Mouse (Mus musculus) heart, adult 2 months (tissue): ENCODE measurements at regions not wholly inside any gene's neighbourhood (a gene's known extent, or its start where the extent isn't known, plus 50 kb on each side); places are given as distances from the start of the nearest gene placed in this dataset.

Source experiments
- DNase-seq, 2 experiments: peaks; one replicate each; pipeline ENCODE4 v3.0.0; 2021
- H3K27ac ChIP-seq: fragments of 200-600 bp; 2 replicates; pipeline ENCODE4 v1.8.1; 2022
- H3K27me3 ChIP-seq: fragments of 200-500 bp; 2 replicates; pipeline ENCODE4 v1.6.1; 2012; ENCODE audit warnings: mild to moderate bottlenecking, low read length, inconsistent platforms, mixed read lengths; ENCODE audit not compliant: control insufficient read depth, insufficient read depth
- H3K36me3 ChIP-seq: fragments of 200-500 bp; 2 replicates; pipeline ENCODE4 v1.6.1; 2012; ENCODE audit warnings: low read length, inconsistent platforms; ENCODE audit not compliant: control insufficient read depth, insufficient read depth
- H3K4me1 ChIP-seq: fragments of 200-500 bp; 2 replicates; pipeline ENCODE4 v1.6.1; 2011; ENCODE audit warnings: low read length; ENCODE audit not compliant: control insufficient read depth, insufficient read depth
- H3K4me3 ChIP-seq: fragments of 200-600 bp; 2 replicates; pipeline ENCODE4 v1.8.1; 2022
- H3K79me2 ChIP-seq: fragments of 200-500 bp; replicated peaks from 2 replicates; pipeline ENCODE4 v1.6.1; 2012; ENCODE audit warnings: mild to moderate bottlenecking, inconsistent platforms, low read length, moderate library complexity, mixed read lengths; ENCODE audit not compliant: control insufficient read depth, insufficient read depth
- H3K9ac ChIP-seq: fragments of 200-500 bp; 2 replicates; pipeline ENCODE4 v1.6.1; 2012; ENCODE audit warnings: low read depth, mild to moderate bottlenecking, control low read depth, inconsistent platforms, low read length, mixed read lengths
- CTCF ChIP-seq: fragments of 200-600 bp; IDR thresholded peaks from 2 replicates; pipeline ENCODE4 v1.8.1; 2022; ENCODE audit warnings: antibody characterized with exemption, mild to moderate bottlenecking, moderate library complexity
- EP300 ChIP-seq: fragments of 200-500 bp; IDR thresholded peaks from 2 replicates; pipeline ENCODE4 v1.6.1; 2011; ENCODE audit warnings: low read depth, low read length, control low read depth; ENCODE audit not compliant: insufficient read depth
- POLR2A ChIP-seq: fragments of 200-500 bp; IDR thresholded peaks from 2 replicates; pipeline ENCODE4 v1.6.1; 2011; ENCODE audit warnings: mild to moderate bottlenecking, low read depth, low read length, control low read depth; ENCODE audit not compliant: insufficient read depth
- WGBS: fragments of 180-500 bp; shearing (Covaris S2); methylation state at CpG from one replicate; pipeline ENCODE4 v1.1.7; 2018; 5-methylcytosine and 5-hydroxymethylcytosine counted together
- intact Hi-C: fragments of 180-260 bp; cut with DNase I; formaldehyde crosslinking; loops from one replicate; pipeline ENCODE4 v1.15.1; 2025

DNA sequence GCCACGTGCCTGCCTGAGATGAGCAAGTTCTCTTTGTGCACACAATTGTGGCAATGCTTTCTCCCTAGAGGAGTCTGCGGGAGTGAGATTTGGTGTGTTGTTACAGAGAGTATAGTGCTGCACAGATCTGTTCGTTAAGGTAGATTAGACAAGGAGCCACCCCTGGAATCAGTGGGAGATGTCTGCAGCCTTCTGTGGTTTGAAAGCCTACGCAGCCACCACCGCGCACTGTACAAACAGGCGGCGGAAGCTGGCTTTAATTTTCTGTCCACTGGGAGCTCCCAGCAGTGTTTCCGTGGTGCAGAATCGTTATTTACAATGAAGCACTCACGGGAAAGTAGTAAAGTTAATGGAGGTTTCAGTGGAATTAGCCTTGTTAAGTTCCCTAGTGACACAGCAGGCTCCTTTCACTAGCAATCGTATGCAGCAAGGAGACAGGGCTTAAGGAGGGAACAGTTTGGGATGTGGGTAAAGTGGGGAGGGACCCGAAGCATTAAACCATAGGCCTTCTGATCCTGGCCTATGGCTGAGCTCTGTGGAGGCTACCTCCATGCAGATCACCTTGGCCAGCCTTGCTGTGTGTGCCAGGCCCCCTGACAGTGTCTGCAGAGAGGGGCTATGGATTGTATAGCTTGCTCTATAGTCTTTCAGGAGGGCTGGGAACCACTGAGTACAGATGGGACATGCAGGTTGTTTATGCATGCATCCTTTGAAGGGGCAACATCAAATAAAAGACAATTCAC is 171.9 kb downstream of the 9530068E07Rik start:
- TF ChIP-seq CTCF = no peak
- TF ChIP-seq POLR2A = no peak
- no peak for TF ChIP-seq EP300
- intact Hi-C loops = no loop called here
- H3K36me3 ChIP-seq = no peaks in the 10 kb centered on the region
- H3K27ac ChIP-seq = no peak overlapping the region
- no peak overlapping the region for H3K9ac ChIP-seq
- no peak for DNase-seq
- no peaks in the 10 kb centered on the region for H3K4me1 ChIP-seq
- no peak overlapping the region for H3K4me3 ChIP-seq
- no peaks in the 10 kb centered on the region for H3K27me3 ChIP-seq
- WGBS = 82% methylated on average over 13 of the region's 13 CpGs
- no peaks in the 10 kb centered on the region for H3K79me2 ChIP-seq

GRCm38 (mm10) chr11:52568794-52569193 is 172.6 kb downstream of the 9530068E07Rik start:
- Histone ChIP-seq H3K79me2 (no peaks in the 10 kb centered on the region), H3K4me3 (no peak overlapping the region), H3K9ac (no peak overlapping the region), H3K27ac (no peak overlapping the region), H3K4me1 (no peaks in the 10 kb centered on the region), H3K36me3 (no peaks in the 10 kb centered on the region), H3K27me3 (no peaks in the 10 kb centered on the region)
- whole genome bisulfite sequencing = 52% methylated on average over 1 of the region's 1 CpGs
- DNase-seq = no peak
- TF ChIP-seq POLR2A = no peak
- TF ChIP-seq EP300 = no peak
- TF ChIP-seq CTCF = no peak
- intact Hi-C loops = no loop called here

GRCm38 (mm10) chr11:52569759-52570158 is 173.5 kb downstream of the 9530068E07Rik start:
- Histone ChIP-seq H3K36me3 (no peaks in the 10 kb centered on the region), H3K9ac (no peak overlapping the region), H3K27ac (no peak overlapping the region), H3K4me3 (no peak overlapping the region), H3K4me1 (no peaks in the 10 kb centered on the region), H3K79me2 (no peaks in the 10 kb centered on the region), H3K27me3 (no peaks in the 10 kb centered on the region)
- TF ChIP-seq EP300 (no peak), CTCF (no peak), POLR2A (no peak)
- intact Hi-C loops = no loop called here
- no peak for DNase-seq
- 73% methylated on average over 10 of the region's 10 CpGs for WGBS

DNA sequence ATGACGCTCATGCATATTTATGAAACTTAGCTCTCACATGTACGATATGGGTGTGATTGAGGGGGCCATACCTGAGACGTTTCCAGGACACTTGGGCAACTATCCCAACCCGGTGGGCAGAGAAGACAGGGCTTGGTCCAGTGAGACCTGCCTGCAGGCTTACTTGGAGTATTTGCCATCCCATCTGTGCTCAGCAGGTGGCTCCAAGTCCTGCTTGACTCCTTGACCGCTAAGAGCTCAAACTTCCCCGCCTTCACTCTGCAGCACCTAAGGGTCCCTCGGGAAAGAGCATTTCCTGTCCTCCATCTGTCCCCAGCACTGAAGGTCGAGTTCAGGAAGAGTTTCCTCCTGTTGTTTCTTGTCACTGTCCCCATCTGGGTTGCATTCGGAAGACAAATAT is 182.2 kb downstream of the 9530068E07Rik start:
- Histone ChIP-seq H3K4me3 (no peak overlapping the region), H3K36me3 (no peaks in the 10 kb centered on the region), H3K4me1 (no peaks in the 10 kb centered on the region), H3K9ac (no peak overlapping the region), H3K27ac (no peak overlapping the region), H3K79me2 (no peaks in the 10 kb centered on the region), H3K27me3 (no peaks in the 10 kb centered on the region)
- WGBS = 36% methylated on average over 9 of the region's 9 CpGs
- TF ChIP-seq CTCF (no peak), POLR2A (no peak), EP300 (no peak)
- DNase-seq = no peak
- intact Hi-C loops = no loop called here

DNA sequence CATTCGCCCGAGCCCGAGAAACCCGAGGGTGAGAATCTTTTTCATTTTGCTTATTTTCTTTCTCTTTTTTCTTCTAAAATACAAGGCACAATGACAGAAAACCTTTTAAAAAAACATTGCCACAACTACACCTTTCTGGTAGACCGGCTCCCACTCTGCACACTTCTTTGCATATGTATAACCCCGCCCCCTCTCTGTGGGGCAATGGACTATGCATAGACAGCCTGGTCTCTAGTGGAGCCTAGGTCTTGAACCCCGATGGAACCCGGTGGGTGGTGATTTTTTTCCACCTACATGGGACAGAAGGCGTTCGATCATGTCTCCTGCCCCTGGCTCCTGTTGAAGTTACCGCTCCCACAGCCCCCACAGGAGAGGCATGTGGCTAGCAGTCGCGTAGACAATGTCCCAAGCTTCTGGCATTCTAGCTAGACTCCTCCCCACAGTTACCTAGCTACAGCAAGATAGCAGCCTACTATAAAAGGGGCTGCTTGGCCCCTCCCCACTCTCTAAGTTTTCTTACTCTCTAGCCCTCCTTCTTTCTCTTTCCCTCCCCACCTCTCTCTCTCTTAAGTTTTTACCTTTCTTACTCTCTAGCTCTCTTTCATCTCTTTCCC is 183.6 kb downstream of the 9530068E07Rik start:
- WGBS = 71% methylated on average over 13 of the region's 13 CpGs

DNA sequence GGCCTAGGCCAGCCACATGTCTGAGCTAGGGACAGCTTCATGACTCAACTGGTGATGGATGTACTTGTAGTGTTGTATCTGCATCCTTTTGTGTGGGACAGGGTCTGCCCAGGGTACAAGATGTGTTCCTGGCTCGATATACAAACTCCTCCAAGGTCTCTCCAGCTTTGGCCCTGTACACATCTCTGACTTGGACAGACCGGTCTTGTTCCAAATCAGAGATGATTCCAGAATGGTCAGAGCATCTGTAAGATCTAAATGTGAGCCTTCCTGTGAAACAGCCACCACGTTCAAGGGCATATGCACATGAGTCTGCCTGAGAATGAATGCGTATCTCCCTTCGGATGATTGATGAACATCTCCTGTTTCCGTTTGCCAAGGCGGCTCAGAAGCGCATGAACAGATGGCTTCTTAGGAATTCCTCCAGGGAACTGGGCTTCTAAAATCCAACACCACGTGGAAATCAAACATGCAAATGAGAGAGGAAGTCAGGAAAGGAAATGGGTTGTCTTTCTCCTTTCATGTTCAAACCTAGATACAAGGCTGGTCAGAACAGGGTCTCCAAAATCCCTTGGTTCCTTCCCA is 172.7 kb upstream of the Fstl4 start:
- no peaks in the 10 kb centered on the region for H3K4me1 ChIP-seq
- intact Hi-C loops = no loop called here
- WGBS = 60% methylated on average over 9 of the region's 9 CpGs
- no peaks in the 10 kb centered on the region for H3K36me3 ChIP-seq
- no peak for TF ChIP-seq POLR2A
- no peak for TF ChIP-seq EP300
- no peak for TF ChIP-seq CTCF
- DNase-seq = no peak
- H3K27ac ChIP-seq = no peak overlapping the region
- H3K79me2 ChIP-seq = no peaks in the 10 kb centered on the region
- no peak overlapping the region for H3K4me3 ChIP-seq
- H3K27me3 ChIP-seq = no peaks in the 10 kb centered on the region
- no peak overlapping the region for H3K9ac ChIP-seq

More for the DNA sequence above, 183.6 kb downstream of the 9530068E07Rik start:
- DNase-seq = no peak
- no peak overlapping the region for H3K27ac ChIP-seq
- H3K79me2 ChIP-seq = no peaks in the 10 kb centered on the region
- no peak overlapping the region for H3K9ac ChIP-seq
- H3K4me1 ChIP-seq = no peaks in the 10 kb centered on the region
- H3K4me3 ChIP-seq = no peak overlapping the region
- intact Hi-C loops = no loop called here
- TF ChIP-seq CTCF = no peak
- TF ChIP-seq POLR2A = no peak
- TF ChIP-seq EP300 = no peak
- no peaks in the 10 kb centered on the region for H3K36me3 ChIP-seq
- H3K27me3 ChIP-seq = no peaks in the 10 kb centered on the region
